Mouse (Mus musculus) C3H10T1/2 (cell line): Measurements from ENCODE around the gene Chek1. TPM values are rescaled to one million over a fixed set of nuclear protein-coding genes. Genes with fewer than 3 reads are reported as not detected.

ENCODE experiments used
- polyA plus RNA-seq, 2 experiments: library from polyadenylated mRNA; unstranded; fragments of >200 nt; fragmentation: generic; extraction: Trizol; gene quantifications; one replicate each; pipeline ENCODE4 v1.2.1; 2012; ENCODE audit warnings: missing spikeins in 2 of 2

Chek1 gene
- polyA plus RNA-seq: 1 to 10 TPM; 1.6 to 2.3 TPM

DNA sequence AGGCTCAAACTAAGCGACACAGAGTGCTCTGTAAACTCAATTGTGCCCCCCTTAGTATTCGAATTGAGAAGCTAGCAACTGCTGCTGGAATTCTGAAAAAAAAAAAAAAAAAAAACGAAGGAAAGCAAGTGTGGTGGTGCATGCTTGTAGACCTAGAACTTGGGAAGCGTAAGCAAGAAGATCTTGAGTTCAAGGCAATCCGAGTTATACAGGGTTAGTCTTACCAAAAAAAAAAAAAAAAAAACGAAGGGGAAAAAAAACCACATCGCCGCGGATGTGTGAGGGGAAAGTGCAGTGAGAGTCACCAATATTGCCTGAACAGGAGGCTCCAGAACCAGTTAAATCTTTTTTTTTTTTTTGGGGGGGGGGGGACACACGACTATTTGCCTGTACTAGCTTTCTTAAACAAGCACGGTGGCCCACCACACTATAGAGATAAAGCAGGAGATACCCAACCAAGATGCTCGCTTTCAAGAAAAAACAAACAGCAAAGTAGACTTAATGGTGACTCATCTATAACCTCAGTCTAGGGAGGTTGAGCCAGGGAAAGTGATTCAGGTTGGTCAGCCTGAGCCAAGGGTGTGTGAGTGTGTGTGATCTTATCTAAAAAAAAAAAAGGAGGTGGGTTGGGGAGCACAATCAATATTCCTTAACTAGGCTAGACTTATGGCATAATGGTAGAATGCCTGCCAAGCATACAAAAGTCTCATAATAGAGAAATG, at the start of gene Chek1:
Gene Chek1, minus strand, starts transcription at position 32 of the 722 bp plus-strand sequence.

DNA sequence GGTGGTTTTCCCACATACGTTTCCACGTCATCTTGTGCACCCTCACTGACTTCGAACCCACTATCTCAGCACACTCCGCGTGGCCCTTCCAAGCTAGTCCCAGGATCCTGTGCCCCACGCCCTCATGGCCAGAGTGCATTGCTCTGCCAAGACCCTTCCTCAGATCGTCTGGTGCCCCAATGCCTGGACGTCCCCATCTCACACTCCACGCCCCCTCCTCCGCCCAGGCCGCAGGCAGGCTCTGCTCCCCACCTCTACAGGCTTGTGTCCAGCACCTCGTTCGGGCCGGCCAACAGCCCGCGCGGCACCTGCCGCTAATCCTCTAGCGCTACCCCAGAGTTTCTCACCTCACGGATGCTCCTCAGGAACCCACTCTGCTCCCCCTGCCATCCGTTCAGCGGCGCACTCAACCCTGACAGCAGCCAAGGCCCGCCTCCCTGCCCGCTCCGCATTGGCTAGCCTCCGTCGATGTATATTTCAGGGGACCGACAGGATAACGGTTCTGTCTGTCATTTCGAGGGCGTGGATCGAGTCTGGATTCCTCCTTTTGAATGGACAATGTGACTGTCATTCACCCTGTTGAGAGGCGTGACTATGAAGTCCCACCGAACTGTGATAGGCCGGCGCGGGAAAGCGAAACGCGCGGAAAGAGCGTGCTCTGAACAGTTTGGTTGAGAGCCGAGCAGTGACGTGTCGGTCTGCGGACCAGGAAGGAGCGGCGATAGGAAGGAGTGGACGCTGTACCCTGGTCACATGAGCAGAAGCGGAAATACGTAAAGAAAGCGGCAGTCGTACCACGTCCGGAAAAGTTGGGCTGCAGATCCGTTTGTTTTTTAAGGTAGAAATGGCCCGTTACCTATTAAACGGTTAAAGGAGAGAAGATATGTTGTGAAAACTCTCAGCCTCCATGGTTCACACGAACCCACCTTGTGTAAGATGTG, 40.6 kb upstream of the Chek1 start, which contains the start of gene Stt3a:
Gene Stt3a, minus strand, starts transcription at position 477 of the 941 bp plus-strand sequence.

DNA sequence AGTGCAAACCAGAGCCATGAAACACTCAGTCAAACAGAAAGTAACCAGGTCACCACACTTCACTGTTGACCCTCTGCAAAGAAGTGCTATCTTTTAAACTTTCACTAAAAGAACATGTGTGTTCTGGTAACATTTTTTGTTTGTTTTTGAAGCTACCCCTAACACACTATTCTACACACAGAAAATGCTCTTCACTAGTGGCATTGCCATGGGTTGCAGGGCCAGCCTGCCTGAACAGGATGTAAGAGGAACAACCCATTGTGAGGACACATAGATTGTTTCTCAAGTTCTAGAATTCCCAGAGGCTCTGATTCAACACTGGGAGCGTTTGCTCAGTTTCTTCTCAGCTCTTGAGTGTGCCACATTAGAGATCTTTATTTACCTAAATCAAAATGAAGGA, 33.9 kb downstream of the Chek1 start, which contains the start of gene Acrv1:
Gene Acrv1, plus strand, starts transcription at position 301 of the 400 bp plus-strand sequence.

Other genes with a start within 250 kb of the Chek1 start
- not detected for gene Gm5615, start 185.1 kb downstream of the Chek1 start, polyA plus RNA-seq
- not detected for gene Gm17689, start 144.4 kb downstream of the Chek1 start, polyA plus RNA-seq
- gene A630095E13Rik, start 83.7 kb downstream of the Chek1 start, polyA plus RNA-seq: under 1 TPM; 0.04 to 0.27 TPM
- not detected for gene Acrv1, start 33.8 kb downstream of the Chek1 start, polyA plus RNA-seq
- gene Stt3a, start 40.6 kb upstream of the Chek1 start, polyA plus RNA-seq: 100 to 1,000 TPM in 1 of 2 experiments, 10 to 100 TPM in 1; 37.4 to 132 TPM
- 10 to 100 TPM; 38.2 to 53.6 TPM for gene Ei24, start 70.3 kb upstream of the Chek1 start, polyA plus RNA-seq
- gene Fez1, start 94.8 kb upstream of the Chek1 start, polyA plus RNA-seq: 1 to 10 TPM in 1 of 2 experiments, under 1 TPM in 1; 0.44 to 3.0 TPM